Mouse (Mus musculus): ENCODE results near the gene Kdm4b. TPM values are rescaled to one million over a fixed set of nuclear protein-coding genes. Genes with fewer than 3 reads are reported as not detected.

The Kdm4b gene
- total RNA-seq, 2 experiments from 2014 or later: 84.3 to 96.2 TPM

GRCm38 (mm10) chr17:56300186-56300585, 25.7 kb upstream of the Kdm4b start, which contains the start of gene Arrdc5:
Arrdc5 (minus strand) TSS chr17:56300286.
- DNase-seq: no peak

- DNase-seq: no peak
Observed at GRCm38 (mm10) chr17:56302363-56302996, 23.4 kb upstream of the Kdm4b start.

GRCm38 (mm10) chr17:56303160-56303846, 22.6 kb upstream of the Kdm4b start, which contains the start of gene Uhrf1:
Uhrf1 (plus strand) TSS chr17:56303321.
- DNase-seq: no peak

- peak; percentile 88 for DNase-seq
Observed at GRCm38 (mm10) chr17:56303847-56304586, 21.8 kb upstream of the Kdm4b start.

GRCm38 (mm10) chr17:56304718-56305117, 21.1 kb upstream of the Kdm4b start:
- DNase-seq: no peak

GRCm38 (mm10) chr17:56305156-56305555, 20.7 kb upstream of the Kdm4b start:
- no peak for DNase-seq

GRCm38 (mm10) chr17:56305826-56306225, 20.0 kb upstream of the Kdm4b start:
- DNase-seq: no peak

GRCm38 (mm10) chr17:56308088-56308487, 17.8 kb upstream of the Kdm4b start:
- DNase-seq: no peak

- DNase-seq: no peak
Observed at GRCm38 (mm10) chr17:56309191-56309945, 16.5 kb upstream of the Kdm4b start.

GRCm38 (mm10) chr17:56324419-56324818, 1.4 kb upstream of the Kdm4b start:
- DNase-seq: no peak

- no peak for DNase-seq
Observed at GRCm38 (mm10) chr17:56326153-56327147, 588 bp downstream of the Kdm4b start.

- no peak for DNase-seq
Observed at GRCm38 (mm10) chr17:56329267-56329666, 3.4 kb downstream of the Kdm4b start.

GRCm38 (mm10) chr17:56330345-56330744, 4.5 kb downstream of the Kdm4b start:
- no peak for DNase-seq

- no peak for DNase-seq
Observed at GRCm38 (mm10) chr17:56331256-56331655, 5.4 kb downstream of the Kdm4b start.

- no peak for DNase-seq
Observed at GRCm38 (mm10) chr17:56332987-56333386, 7.1 kb downstream of the Kdm4b start.

GRCm38 (mm10) chr17:56337190-56337589, 11.3 kb downstream of the Kdm4b start:
- peak; percentile 51 to 52 for DNase-seq

- no peak for DNase-seq
Observed at GRCm38 (mm10) chr17:56337791-56338190, 11.9 kb downstream of the Kdm4b start.

GRCm38 (mm10) chr17:56338909-56339308, 13.0 kb downstream of the Kdm4b start:
- no peak for DNase-seq

- no peak for DNase-seq
Observed at GRCm38 (mm10) chr17:56340717-56341116, 14.9 kb downstream of the Kdm4b start.

GRCm38 (mm10) chr17:56343466-56343865, 17.6 kb downstream of the Kdm4b start:
- no peak for DNase-seq

- no peak for DNase-seq
Observed at GRCm38 (mm10) chr17:56345364-56345763, 19.5 kb downstream of the Kdm4b start.
